Mouse (Mus musculus) urinary bladder, postnatal 14 days (tissue): ENCODE results near the gene Glrx3.

Experiments
- DNase-seq: peaks from one replicate; pipeline ENCODE4 v3.0.0; 2021; ENCODE audit warnings: low spot score

The Glrx3 gene

DNA sequence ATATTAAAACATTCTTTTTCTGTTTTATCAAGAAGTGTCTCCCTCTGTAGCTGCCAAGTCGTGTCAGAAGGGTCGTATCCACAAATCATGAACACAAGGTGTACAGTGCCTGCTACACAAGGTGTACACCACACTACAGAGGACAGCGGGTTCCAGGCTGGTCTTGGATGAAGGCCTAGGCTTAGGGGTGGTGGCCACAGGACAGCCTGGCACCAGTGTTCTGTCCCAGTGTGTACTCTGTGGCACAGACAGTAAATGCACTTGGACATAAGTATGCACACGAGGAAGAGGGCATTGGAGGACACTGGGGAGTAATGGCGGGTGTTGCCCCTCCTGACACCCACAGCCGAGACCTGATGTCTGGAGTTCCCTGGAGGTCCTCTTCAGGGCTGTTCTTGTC, 34.7 kb downstream of the Glrx3 start:
- DNase-seq = no peak

DNA sequence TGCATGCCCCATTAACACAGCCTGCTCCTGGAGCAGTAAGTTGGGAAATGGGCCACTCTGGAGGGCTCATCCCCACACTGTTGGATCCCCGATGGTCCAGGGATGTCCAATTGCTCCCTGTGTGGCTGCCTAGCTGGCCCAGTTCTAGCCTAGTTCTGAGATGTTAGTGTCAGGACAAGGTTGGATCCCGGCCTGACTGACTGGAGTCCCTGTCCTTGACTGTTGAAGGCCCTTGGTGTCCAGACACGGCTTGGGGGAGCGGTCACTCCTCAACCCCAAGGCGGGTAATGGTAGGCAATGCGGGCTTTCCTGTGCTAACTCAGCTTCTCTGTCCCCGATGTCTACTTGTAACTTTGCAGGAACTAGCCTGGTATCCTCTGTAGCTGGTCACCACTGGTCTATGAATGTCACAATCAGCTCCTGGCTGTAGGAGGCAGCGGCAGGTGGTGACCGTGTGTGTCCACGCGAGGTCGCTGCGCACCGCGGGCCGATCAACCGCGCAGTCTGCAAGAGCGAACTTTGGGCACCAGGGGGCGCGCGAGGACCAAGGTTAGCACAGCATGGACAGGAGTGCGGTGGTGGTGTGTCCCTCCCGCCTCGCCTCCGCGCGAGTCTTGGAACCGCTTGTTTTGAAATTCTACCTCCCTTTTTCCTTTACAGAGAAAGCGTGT, 40.7 kb downstream of the Glrx3 start:
- DNase-seq = peak; percentile 95

DNA sequence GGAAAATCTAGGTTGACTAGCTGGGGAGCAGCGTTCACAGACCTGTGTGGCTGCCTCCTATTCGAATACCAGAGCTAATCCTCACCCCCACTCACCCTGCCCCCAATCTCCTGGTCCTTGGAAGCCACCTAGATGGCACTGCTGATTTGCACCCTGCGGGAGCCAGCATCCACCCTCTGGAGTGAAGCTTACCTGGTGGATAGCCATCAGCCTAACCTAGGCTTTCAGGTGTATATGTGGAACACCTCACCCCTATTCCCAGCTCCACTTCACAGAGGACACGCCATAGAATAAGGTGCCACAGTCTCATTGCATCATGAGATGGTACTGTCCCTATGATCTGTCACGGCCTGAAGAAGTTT, 41.2 kb downstream of the Glrx3 start:
- DNase-seq = no peak

DNA sequence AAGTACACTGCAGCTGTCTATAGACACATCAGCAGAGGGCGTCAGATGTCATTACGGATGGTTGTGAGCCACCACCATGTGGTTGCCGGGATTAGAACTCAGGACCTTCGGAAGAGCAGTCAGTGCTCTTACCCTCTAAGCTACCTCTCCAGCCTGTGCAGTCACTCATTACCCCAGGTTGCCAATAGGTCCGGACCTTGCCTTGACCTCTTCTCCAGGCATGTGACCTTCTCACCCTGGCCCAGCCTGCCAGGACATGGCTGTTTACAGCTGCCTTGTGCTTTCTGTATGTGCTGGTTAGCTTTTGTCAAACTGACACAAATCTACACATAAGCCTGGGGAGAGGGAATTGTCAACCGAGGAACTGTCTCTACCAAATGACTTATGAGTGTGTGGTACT, 43.4 kb downstream of the Glrx3 start:
- DNase-seq = no peak

DNA sequence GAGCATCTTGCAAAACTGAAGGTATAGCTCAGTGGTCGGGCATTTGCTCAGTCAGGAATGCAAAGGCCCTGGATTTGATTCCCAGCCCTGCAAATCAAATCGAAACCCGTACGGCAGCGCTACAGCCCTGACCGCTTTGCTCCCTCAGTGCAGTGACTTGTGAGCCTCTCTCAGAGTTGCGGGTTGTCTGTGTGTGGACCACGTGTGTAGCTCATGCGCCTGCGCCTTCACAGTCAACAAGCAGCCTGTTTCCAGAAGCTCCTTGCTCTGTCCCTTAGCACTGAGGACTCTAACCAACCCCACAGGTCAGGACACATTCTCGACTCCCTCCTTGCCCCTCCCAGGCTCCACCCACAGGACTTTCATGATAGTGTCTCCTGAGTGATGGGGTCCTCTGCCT, 46.6 kb downstream of the Glrx3 start:
- DNase-seq = no peak

DNA sequence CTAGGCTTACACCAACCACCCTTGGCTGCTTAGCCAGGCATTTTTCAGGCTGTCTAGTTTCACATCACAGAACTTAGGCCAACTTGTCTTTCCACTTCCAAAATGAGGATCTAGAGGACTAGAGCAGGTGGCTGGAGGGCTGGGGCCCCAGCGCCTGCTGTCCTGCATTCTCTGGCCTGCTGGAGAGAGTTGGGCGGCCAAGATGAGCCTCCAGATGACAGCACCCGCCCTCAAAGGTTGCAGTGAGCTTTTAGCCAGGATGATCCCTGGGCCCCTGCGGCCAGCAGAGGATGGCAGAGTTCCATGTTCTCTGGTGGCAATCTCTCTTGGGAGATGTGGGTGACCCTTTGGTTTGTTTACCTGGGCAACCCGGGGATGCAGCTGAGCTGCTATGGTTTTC, 51.0 kb downstream of the Glrx3 start:
- DNase-seq = no peak

DNA sequence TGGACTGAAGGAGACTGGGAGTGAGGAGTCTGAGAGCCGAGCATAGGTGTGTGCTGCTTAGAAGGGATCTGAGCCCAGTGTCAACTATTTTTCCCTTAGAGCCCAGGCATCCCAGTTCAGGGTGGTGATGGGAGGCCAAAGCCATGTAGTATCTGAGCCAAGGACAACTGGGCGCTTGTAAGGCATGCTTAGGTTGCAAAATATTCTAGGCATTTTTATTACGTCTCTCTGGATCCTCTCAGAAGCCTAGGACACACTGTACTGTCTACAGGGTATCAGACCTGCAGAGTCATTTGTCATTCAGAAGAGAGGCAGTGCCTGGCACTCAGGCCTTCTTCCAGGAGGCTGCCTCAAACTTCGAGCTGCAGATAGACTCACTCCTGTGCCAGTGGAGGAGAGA, 53.3 kb downstream of the Glrx3 start:
- no peak for DNase-seq

DNA sequence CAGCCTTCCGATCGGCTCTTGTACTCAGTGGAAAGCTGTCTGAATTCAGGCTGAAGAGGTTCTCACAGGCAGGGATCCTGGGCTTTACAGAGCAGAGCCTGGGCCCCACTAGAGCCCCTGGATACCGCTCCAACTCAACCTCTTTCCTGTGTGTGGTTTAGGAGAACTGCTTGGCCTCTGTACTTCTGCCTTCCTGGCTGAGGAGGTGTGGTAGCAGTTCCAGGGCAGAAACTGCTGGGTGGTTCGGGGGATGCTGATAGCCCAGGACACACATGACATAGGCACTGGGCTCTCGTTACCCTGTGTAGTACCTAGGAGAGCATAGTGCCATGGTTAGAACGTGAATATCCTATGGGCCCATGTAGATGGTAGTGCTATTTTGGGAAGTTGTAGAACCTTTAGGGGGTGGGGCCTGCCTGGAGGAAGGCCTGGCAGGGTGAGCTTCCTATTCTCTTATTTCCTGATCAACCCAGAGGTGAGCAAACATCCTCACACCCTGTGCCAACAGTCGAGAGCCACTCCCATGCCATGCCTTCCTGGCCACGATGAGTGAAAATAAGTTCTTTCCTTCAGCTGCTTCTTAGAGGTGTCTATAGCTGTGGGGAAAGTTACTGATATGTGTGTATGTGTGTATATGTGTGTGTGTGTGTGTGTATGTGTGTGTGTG, 55.0 kb downstream of the Glrx3 start:
- no peak for DNase-seq

DNA sequence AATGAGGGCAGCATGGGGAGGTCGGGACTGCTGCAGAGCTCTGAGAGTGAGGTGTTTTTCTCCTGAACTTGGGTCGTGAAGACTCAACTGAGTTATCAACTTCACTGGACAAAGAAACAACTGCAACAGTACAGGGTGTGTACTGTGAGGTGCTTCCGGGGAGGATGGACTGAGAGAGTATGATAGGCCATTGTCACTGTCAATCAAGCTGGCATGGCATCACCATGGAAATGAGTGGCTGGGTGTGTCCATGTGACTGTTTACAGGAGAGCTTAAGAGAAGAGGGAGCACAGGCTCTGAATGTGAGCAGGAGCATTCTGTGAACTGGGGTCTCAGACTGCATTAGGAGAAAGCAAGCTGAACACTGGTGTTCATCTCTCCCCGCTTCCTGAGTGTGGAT, 61.3 kb downstream of the Glrx3 start:
- DNase-seq = no peak

DNA sequence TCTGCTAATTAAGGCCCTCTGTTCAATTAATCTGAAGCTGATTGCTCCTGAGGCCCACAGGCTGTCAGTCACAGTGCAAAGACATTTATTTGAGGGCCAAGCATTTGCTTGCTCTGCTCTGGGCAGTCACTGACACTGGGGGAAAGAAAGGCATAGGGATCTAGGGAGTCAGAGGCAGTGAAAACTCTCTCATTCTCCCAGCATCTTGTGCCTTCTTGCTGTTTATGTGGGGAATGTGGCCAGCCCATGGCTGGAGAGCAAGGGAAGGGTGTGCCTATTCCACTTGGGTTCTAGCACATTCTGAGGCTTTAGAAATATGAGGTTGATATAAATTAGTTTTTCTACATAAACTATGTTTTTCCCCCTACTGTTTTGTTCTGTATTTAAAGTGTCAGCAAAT, 80.2 kb downstream of the Glrx3 start:
- peak; percentile 23 for DNase-seq

DNA sequence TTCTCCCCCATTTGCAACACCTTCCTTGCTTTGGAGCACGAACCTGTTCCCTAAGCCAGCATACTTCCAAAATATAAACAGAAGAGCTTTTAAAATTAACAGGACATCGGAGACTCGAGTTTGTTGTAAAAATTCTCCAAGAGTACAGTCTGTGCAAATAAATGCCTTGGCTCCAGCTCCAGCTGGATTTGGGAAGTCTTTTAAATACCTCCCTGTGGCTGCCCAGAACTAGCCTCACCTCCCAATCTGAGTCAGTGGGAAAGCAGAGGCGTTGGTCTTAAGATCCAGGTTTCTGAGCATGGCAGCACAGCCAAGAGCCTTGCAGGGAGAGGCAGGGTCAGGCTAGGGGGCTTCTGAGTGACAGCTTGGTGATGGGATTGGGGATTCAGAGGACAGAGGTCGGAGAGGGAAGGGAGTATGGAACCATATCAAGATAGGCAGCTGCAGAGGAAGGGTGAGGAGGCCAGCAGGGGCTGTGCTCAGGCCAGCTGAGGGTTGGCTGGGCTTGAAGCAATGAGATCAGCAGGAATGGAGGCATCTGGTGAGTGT, 80.7 kb downstream of the Glrx3 start:
- peak; percentile 57 for DNase-seq
